Mouse (Mus musculus) naive thymus-derived CD4-positive, alpha-beta T cell, adult 2 months (primary cell): ENCODE measurements around the gene Adamtsl5.
"Not testable (repeated sequence)": the region's sequence is repeated elsewhere in the genome, so short reads cannot be mapped to it uniquely, and the experiment has no call there.

Source experiments
- DNase-seq: peaks from one replicate; pipeline ENCODE4 v3.0.0-alpha.2; 2011; ENCODE audit warnings: low read depth

Adamtsl5 gene

DNA sequence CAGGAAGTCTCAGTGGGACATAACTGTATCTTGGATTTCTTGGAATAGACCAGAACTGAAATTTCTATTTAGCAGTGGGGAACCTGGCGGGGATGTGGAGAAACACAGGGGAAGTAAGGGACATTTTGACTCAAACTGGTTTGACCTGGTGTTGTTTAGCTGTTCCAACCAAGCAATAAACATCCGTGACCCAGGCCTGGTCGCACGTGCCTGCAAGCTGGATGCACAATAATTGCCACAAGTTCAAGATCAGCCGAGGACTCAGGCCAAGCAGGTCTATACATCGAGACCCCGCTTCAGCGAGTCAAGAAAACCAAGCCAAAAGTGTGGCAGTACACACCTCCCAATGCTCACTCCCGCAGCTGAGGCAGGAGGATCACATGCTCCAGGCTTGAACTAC lies 23.8 kb upstream of the Adamtsl5 start:
- no peak for DNase-seq

DNA sequence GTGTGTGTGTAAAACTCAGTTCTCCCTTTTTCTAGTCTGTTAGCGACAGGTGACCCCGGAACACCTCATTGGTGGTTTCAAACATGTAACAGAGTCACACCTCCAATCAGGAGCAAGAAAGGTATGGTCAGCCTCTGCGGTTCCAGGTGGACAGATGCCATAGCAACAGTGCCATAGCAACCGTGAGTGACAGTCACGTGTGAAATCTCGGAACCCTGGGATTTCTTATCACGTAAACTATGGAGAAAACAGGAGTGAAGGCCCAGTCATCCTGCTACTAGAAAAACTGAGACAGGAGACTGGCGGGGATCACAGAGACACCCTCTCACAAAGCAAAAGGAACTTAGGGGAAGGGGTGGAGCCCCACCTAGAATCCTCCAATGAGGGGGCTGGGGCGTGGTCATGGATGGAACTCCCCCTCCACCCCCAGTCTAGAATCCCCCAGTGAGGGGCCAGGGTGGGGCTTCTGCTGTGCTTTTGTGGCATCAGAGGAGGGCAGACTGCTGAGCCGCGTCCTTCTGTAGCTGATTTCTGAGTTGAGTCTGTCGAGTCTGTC lies 23.3 kb upstream of the Adamtsl5 start:
- DNase-seq: peak; percentile 48

DNA sequence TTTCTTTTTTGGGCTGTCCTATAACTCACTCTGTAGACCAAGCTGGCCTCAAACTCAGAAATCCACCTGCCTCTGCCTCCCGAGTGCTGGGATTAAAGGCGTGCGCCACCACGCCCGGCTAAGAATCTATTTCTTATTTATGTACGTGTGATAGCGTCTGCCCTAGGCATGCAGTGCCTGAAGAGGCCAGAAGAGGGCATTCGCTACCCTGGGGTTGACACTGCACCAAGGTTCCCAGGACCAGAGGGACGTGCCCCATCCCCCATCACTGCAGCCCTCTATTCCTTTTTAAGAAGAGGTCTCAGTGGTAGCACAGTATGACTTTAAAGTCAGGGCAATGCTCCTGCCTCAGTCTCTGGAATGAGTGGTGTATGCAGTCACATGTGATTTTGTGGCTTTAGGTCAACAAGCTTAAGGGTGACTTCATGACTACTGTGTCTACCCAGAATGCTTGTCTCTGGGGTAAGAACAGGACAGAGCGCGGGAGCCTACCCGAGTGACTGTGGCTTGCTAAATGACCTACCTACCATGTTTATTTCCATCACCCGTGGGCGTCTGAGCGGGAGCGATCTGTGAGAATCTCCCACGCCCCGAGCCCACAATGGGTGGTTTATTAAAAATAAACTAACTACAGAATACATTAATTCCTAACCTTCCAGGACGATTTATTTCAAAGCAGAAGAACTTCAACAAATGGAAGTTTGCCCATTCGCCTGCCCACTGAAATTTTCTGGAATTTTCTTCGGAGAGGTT lies 22.0 kb upstream of the Adamtsl5 start:
- DNase-seq: peak; percentile 46

- no peak for DNase-seq
Observed at GRCm38 (mm10) chr10:80368392-80368791, 20.2 kb upstream of the Adamtsl5 start.

GRCm38 (mm10) chr10:80367954-80368353 lies 19.7 kb upstream of the Adamtsl5 start:
- DNase-seq: no peak

DNA sequence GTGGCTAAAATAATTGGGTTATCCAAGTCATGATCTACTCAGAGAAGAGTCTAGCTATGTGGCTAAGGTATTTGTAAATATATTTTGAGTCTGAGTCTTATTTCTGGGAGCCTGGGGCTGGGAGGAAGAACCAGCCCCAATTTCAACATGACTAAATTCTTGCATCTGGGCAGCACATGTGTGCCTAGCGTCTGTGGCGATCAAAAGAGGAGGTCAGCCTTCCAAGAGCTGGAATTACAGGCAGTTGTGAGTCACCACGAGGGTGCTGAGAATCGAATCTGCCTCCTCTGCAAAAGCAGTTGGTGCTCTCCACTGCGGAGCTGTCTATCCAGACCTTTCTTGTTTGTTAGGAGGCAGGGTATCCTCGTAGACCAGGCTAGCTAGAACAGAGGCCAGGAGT lies 17.5 kb upstream of the Adamtsl5 start:
- DNase-seq: no peak

GRCm38 (mm10) chr10:80363734-80364133 lies 15.5 kb upstream of the Adamtsl5 start:
- no peak for DNase-seq

DNA sequence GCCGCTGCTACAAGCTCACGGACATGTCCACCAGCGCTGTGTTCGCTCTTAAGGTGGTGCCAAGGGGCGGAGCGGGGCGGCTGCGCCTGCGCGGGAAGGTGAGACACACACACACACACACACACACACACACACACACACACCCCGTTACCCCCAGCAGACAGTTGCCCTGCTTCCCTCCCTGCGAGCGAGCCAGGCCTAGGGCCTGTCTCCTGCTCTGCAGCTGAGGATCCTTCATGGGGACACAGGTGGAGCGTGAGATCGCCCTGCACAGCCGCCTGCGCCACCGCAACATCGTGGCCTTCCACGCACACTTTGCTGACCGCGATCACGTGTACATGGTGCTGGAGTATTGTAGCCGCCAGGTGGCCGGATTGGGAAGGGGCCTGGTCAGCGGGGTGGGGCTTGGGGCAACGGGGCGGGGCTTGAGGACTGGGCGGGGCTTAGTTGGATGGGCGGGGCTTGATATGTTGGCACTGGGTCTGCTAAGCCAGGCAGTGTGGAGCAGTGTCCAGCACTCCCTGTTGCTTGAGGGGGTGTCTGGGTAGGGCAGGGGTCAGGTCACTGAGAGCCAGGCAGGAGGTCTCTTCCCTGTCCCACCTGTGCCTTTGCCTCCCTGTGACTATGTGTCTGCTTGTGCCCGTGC lies 9.9 kb upstream of the Adamtsl5 start:
- no peak for DNase-seq

- DNase-seq: no peak
Observed at GRCm38 (mm10) chr10:80357336-80357735, 9.1 kb upstream of the Adamtsl5 start.

DNA sequence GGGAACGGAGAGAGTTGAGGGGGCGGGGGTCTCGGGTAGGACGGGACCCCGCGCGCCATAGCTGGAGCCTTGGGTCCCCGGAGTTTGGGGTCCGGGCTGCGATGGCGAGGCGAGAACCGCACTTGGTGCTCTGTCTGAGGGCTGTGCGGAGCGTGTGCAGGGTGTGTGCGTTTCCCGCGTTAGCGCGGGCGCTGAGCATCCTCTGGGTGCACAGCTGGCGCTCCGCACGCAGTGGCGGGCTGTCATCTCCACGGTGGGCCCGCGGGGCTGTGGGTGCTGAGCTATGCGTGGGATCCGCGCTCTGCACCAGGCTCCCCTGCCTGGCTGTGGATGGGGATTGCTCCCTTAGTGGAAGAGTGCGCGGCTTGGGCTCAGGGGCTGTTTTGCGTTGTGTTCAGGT lies 8.5 kb upstream of the Adamtsl5 start:
- DNase-seq: no peak

DNA sequence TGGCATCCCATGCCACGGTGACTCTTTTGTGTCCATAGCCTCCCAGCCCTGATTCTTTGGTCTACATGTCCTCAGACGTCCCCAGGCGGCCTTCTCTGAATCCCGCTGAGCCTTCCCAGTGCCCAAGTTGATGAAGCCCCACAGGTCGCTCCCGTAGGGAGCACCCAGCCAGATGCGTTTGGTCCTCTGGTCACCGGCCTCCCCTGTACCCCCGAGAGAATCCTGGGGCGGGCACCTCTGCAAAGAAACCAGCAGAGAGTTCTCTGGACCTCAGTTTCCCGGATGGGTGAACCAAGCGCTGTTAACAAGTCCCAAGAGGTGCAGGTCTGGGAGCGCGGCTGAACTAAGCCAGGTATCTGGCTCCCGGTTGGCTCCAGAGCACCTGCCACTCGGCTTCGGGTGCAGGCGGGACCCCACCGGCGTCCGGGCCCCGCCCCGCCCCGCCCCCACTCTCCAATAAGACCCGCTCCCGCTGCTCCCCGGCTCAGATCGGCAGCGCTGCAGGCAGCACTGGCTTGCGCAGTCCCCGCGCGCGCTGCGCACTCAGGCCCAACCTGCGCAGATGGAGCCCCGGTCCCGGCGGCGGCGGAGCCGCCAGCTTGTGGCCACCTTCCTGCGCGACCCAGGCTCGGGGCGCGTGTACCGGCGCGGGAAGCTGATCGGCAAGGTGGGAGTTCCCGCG lies 7.9 kb upstream of the Adamtsl5 start, which contains the start of gene Plk5:
Gene Plk5, plus strand, starts transcription at position 459 of the 682 bp plus-strand sequence.
- DNase-seq: no peak

DNA sequence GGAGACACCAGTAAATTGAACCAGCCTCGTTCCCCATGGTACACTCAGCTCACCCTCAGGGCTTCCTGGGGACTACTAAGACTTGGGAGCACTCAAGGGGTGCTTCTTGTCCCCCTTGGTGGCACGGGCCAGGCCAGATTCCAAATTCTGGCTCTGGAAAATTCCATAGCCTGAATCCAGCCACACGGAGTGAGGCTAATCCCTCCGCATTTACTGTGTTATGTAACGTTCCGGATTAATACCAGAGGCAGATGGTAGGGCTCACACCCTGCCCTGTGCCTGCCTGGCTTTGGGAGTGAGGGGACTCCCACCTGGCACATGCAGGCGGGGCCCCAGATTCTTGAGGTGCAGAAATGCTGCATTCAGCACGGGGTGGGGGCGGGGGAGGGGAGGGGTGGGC lies 7.2 kb upstream of the Adamtsl5 start:
- no peak for DNase-seq

DNA sequence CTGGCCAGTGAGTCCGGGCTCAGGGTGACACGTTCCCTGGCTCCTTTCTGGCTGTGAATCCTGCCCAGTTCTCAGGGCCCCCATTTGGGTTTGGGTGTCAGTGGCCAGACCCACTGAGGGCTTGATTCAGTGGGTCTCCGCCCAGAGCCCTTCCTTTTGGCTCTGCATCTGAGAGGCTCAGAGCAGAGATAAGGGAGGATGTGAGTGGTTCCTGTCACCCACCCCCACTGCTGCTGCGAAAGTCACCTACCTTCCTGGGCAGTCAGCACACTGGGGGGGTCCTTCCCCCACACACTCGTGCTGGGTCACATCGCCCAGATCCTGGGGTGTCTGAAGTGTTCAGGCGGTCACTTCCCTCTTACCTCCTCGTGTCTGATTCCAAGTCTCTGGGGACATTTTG lies 4.5 kb upstream of the Adamtsl5 start:
- no peak for DNase-seq

DNA sequence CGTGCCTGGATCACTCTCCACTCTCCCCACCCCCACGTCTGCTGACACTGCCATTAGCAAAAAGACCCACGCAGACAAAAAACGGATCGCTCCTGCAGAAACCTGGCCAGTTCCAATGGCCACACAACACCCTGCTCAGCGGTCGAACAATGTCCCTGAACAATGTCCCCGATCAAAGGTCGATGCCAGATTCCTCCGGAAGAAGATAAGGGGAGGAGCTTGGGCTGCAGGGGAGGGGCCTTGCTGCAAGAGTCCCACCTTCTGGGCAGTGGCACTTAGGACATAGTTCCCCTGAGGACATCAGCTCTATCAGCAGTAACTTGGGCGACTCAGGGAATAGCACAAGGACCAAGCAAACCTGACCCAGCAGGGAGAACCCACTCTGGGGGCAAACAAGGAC lies 3.7 kb upstream of the Adamtsl5 start:
- DNase-seq: no peak

GRCm38 (mm10) chr10:80350292-80350691 lies 2.1 kb upstream of the Adamtsl5 start:
- DNase-seq: peak; percentile 90

- no peak for DNase-seq
Observed at GRCm38 (mm10) chr10:80348981-80349380, 769 bp upstream of the Adamtsl5 start.

GRCm38 (mm10) chr10:80347514-80347967 lies 671 bp downstream of the Adamtsl5 start:
- DNase-seq: peak; percentile 28

- not testable (repeated sequence) for DNase-seq
Observed at GRCm38 (mm10) chr10:80345929-80346328, 2.3 kb downstream of the Adamtsl5 start.

DNA sequence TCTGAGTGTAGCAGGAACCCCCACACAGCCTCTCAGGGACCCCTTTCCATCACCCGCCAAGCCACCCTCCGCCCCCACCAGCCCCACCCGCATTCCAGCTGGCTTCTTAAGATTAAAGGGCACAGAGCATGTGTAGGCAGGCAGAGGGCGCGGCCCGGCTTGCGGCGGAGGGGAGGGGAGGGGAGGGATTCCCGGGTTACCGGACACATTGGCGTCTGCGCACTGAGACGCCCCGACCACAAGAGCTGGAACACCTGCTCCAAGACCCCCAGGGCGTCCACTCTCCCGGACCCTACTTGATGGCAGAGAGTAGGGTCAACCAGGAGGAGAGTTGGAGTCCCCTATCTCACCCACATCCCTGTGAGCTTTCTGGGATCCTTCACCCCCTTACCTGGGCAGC lies 3.1 kb downstream of the Adamtsl5 start:
- DNase-seq: peak; percentile 49

- DNase-seq: no peak
Observed at GRCm38 (mm10) chr10:80344131-80344661, 4.0 kb downstream of the Adamtsl5 start.

DNA sequence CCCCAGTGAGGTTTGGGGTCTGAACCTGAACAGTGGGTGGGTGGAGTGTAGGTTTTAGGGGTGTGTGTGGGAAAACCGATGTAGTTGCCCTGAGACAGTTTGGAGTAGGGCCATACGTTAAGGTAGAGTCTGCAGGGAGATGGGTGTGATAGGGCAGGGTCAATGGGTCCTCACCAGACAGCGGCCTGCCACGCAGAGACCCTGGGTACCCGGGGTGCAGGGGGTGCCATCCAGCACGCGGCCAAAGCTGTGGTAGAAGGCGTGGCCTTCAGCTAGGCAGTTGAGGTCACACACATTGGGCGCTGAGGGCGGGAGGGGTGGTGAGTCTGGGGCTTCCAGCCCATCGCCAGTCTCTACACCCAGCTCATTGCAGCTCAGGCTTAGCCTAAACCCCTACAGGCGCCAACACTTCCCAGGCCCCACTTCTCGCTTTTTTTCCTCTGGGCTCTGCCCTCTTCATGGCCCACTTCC lies 4.8 kb downstream of the Adamtsl5 start:
- DNase-seq: no peak

GRCm38 (mm10) chr10:80342749-80343424 lies 5.3 kb downstream of the Adamtsl5 start:
- DNase-seq: peak; percentile 72
